ENCODE assay signal across 13 mouse cellular contexts in genomic region chr9:29942183-29942952, GRCm38 (mm10). TPM values are rescaled to one million over a fixed set of nuclear protein-coding genes. Genes with fewer than 3 reads are reported as not detected.
DNase-seq lines count a peak whose midpoint lies in the region; ATAC-seq lines count a peak whose summit lies in the region.
"Had no signal": no experiment of that assay in that cellular context is flagged by ENCODE, and none has a peak within 500 bp of the region (broad histone marks: within the 10 kb centered on the region; RNA-seq: fewer than 3 reads in every experiment).

No protein-coding gene starts in this region.

- no peaks in the 10 kb centered on the region for H3K9me3 ChIP-seq in forebrain, embryonic 13.5 days (replicated peaks)
- no peaks in the 10 kb centered on the region for H3K9me3 ChIP-seq in forebrain, embryonic 12.5 days
- no peaks in the 10 kb centered on the region for H3K9me3 ChIP-seq in forebrain, embryonic 16.5 days (ENCODE audit: control insufficient read depth, low read length)
- H3K9me3 ChIP-seq in neural tube, embryonic 14.5 days (ENCODE audit: control insufficient read depth, low read length), result no peaks in the 10 kb centered on the region
- H3K9me3 ChIP-seq: heart, embryonic 13.5 days; liver, embryonic 12.5 days had no signal

- no peak overlapping the region for H3K27ac ChIP-seq in forebrain, embryonic 13.5 days
- no peak overlapping the region for H3K27ac ChIP-seq in forebrain, embryonic 12.5 days
- H3K27ac ChIP-seq in forebrain, embryonic 16.5 days (ENCODE audit: low read length), result no peak overlapping the region
- no peak overlapping the region for H3K27ac ChIP-seq in neural tube, embryonic 14.5 days (ENCODE audit: low read depth, low read length)
- H3K27ac ChIP-seq: heart, embryonic 13.5 days; liver, embryonic 12.5 days; stomach, postnatal 0 days had no signal

- H3K27me3 ChIP-seq in forebrain, embryonic 13.5 days, result peaks cover 16% of the 10 kb centered on the region; the same call in 1 of the 2 replicates
- H3K27me3 ChIP-seq in forebrain, embryonic 12.5 days, result peaks cover 33% of the 10 kb centered on the region
- no peaks in the 10 kb centered on the region for H3K27me3 ChIP-seq in forebrain, embryonic 16.5 days (replicated peaks; ENCODE audit: control insufficient read depth, insufficient read depth, low read length)
- H3K27me3 ChIP-seq in neural tube, embryonic 14.5 days (ENCODE audit: control insufficient read depth, insufficient read depth, low read length), result no peaks in the 10 kb centered on the region
- H3K27me3 ChIP-seq: heart, embryonic 13.5 days; liver, embryonic 12.5 days had no signal

- H3K4me1 ChIP-seq in forebrain, embryonic 13.5 days, result peaks cover 28% of the 10 kb centered on the region
- H3K4me1 ChIP-seq in forebrain, embryonic 12.5 days, result peaks cover 18% of the 10 kb centered on the region
- H3K4me1 ChIP-seq in forebrain, embryonic 16.5 days (replicated peaks; ENCODE audit: control insufficient read depth, insufficient read depth, low read length), result peaks cover 26% of the 10 kb centered on the region
- H3K4me1 ChIP-seq in neural tube, embryonic 14.5 days (ENCODE audit: control insufficient read depth, insufficient read depth, low read length), result peaks cover 22% of the 10 kb centered on the region; the same call in 1 of the 2 replicates
- H3K4me1 ChIP-seq: liver, embryonic 12.5 days had no signal

- DNase-seq in kidney, postnatal 10 days, result peak; percentile 11
- DNase-seq in kidney, adult 18-20 months, result no peak
- no peak for DNase-seq in adrenal gland, postnatal 10 days
- DNase-seq in ovary, postnatal 14 days (ENCODE audit: low spot score), result no peak
- DNase-seq: kidney, adult 9 months had no signal

- 53% methylated on average over 11 of the region's 11 CpGs for WGBS in forebrain, embryonic 13.5 days
- WGBS in forebrain, embryonic 12.5 days, result 64% methylated on average over 11 of the region's 11 CpGs
- 36% methylated on average over 11 of the region's 11 CpGs for WGBS in forebrain, embryonic 16.5 days
- WGBS in neural tube, embryonic 14.5 days, result 38% methylated on average over 11 of the region's 11 CpGs

- H3K4me3 ChIP-seq in forebrain, embryonic 13.5 days, result no peak overlapping the region
- H3K4me3 ChIP-seq in forebrain, embryonic 12.5 days (replicated peaks), result no peak overlapping the region
- no peak overlapping the region for H3K4me3 ChIP-seq in forebrain, embryonic 16.5 days (replicated peaks; ENCODE audit: low read length)
- H3K4me3 ChIP-seq in neural tube, embryonic 14.5 days (ENCODE audit: low read depth, low read length), result no peak overlapping the region
- H3K4me3 ChIP-seq: liver, embryonic 12.5 days had no signal

- peak; percentile 76 for ATAC-seq in forebrain, embryonic 13.5 days
- no peak for ATAC-seq in forebrain, embryonic 12.5 days (ENCODE audit: low FRiP score)
- peak; percentile 80 for ATAC-seq in forebrain, embryonic 16.5 days
- peak; percentile 69; the same call in 1 of the 2 replicates for ATAC-seq in neural tube, embryonic 14.5 days (ENCODE audit: low read depth)
- ATAC-seq: liver, embryonic 12.5 days had no signal

- H3K36me3 ChIP-seq in forebrain, embryonic 13.5 days (ENCODE audit: poor library complexity, severe bottlenecking), result no peaks in the 10 kb centered on the region
- no peaks in the 10 kb centered on the region for H3K36me3 ChIP-seq in forebrain, embryonic 12.5 days (replicated peaks)
- no peaks in the 10 kb centered on the region for H3K36me3 ChIP-seq in forebrain, embryonic 16.5 days (ENCODE audit: control insufficient read depth, insufficient read depth)
- H3K36me3 ChIP-seq in neural tube, embryonic 14.5 days (ENCODE audit: control insufficient read depth, insufficient read depth, low read length), result no peaks in the 10 kb centered on the region
- H3K36me3 ChIP-seq: G1E; heart, embryonic 13.5 days; liver, embryonic 12.5 days had no signal

- H3K4me2 ChIP-seq in forebrain, embryonic 13.5 days, result no peak overlapping the region
- H3K4me2 ChIP-seq in forebrain, embryonic 12.5 days, result no peak overlapping the region
- H3K4me2 ChIP-seq in forebrain, embryonic 16.5 days (ENCODE audit: low read length), result peak overlapping the region; percentile 26; the same call in 1 of the 2 replicates
- H3K4me2 ChIP-seq in neural tube, embryonic 14.5 days (ENCODE audit: low read depth, low read length), result no peak overlapping the region; the same call in 1 of the 2 replicates

- H3K9ac ChIP-seq in forebrain, embryonic 13.5 days, result no peak overlapping the region
- H3K9ac ChIP-seq in forebrain, embryonic 12.5 days, result no peak overlapping the region
- no peak overlapping the region for H3K9ac ChIP-seq in forebrain, embryonic 16.5 days (replicated peaks; ENCODE audit: low read depth, low read length)
- H3K9ac ChIP-seq in neural tube, embryonic 14.5 days (replicated peaks; ENCODE audit: low read depth, low read length), result no peak overlapping the region
- H3K9ac ChIP-seq: liver, embryonic 12.5 days had no signal

RNA-seq across cellular contexts. Expression of gene Ntm, which starts 20.6 kb away (rescaled TPM):
- polyA plus RNA-seq in forebrain, embryonic 13.5 days (2015; fragmentation: Nextera tagmentation; extraction: Ambion mirVana), result 61.4 and 65.7 TPM in 2 replicates
- 34.6 and 38.2 TPM in 2 replicates for polyA plus RNA-seq in forebrain, embryonic 12.5 days (2016; fragmentation: Nextera tagmentation; extraction: Ambion mirVana)
- 99.3 and 134 TPM in 2 replicates for polyA plus RNA-seq in forebrain, embryonic 16.5 days (2015; fragmentation: Nextera tagmentation; extraction: Ambion mirVana)
- polyA plus RNA-seq in neural tube, embryonic 14.5 days (2014; fragmentation: Nextera tagmentation; extraction: Ambion mirVana), result 232 and 237 TPM in 2 replicates
- total RNA-seq in adrenal gland, postnatal 10 days (2021), result 1 to 10 TPM; 1.5 to 1.7 TPM
- polyA plus RNA-seq: G1E had no signal
